Mouse (Mus musculus) Patski (cell line): ENCODE measurements around the gene Rnf144b. TPM values are rescaled to one million over a fixed set of nuclear protein-coding genes. Genes with fewer than 3 reads are reported as not detected.
A peak's percentile ranks its signal among the peaks of the same experiment; 100 is the strongest.

Experiments used
- ATAC-seq: fragments of 100-300 bp; one replicate; pipeline ENCODE4 v1.8.0; 2021
- CTCF ChIA-PET: fragments of 350-600 bp; sonication (Branson Sonifier 250); formaldehyde crosslinking; loops from one replicate; lab custom pipeline; 2022; ENCODE audit warnings: inconsistent platforms; lab: Charles Lee
- POLR2A ChIA-PET: fragments of 350-600 bp; sonication (Branson Sonifier 250); formaldehyde crosslinking; loops from one replicate; lab custom pipeline; 2022; ENCODE audit warnings: antibody characterized with exemption, inconsistent platforms; lab: Charles Lee
- DNase-seq: peaks from one replicate; pipeline ENCODE4 v3.0.0-alpha.2; 2011; ENCODE audit warnings: low read depth, low spot score
- H3K27me3 ChIP-seq: fragments of 371-371 bp; one replicate; pipeline ENCODE4 v1.5.1; 2021
- CTCF ChIP-seq: fragments of 100-300 bp; IDR thresholded peaks from one replicate; pipeline ENCODE4 v1.5.1; 2021
- in situ Hi-C: fragments of 300-500 bp; cut with MboI; formaldehyde crosslinking; loops from 3 replicates; pipeline ENCODE4 v1.11.1; 2018; ENCODE audit warnings: low pct_unique_long_range_greater_than_20kb, mixed read lengths
- polyA plus RNA-seq: library from polyadenylated mRNA; unstranded; gene quantifications from one replicate; pipeline ENCODE4 v1.2.3, GENCODE M21; 2021

The Rnf144b gene
- polyA plus RNA-seq, 1 experiment from 2014 or later, result 4.1 TPM

GRCm38 (mm10) chr13:47217107-47217571 lies 94.7 kb downstream of the Rnf144b start:
- CTCF ChIA-PET, result interaction anchor here (1.0 to 1.1 kb wide), 2 partner anchors 20 to 63 kb away, joined by 3 to 4 read pairs; no protein-coding TSS in a partner anchor
- no peak for TF ChIP-seq CTCF
- in situ Hi-C loops, result loop anchor here (5.0 kb wide), 1 partner anchor 50 kb away; no protein-coding TSS in a partner anchor
- POLR2A ChIA-PET, result no interaction called here
- ATAC-seq (peak; percentile 92), DNase-seq (peak; percentile 91)
- no peaks in the 10 kb centered on the region for H3K27me3 ChIP-seq

- ChIA-PET POLR2A (no interaction called here), CTCF (interaction anchor here (1.0 kb wide), 1 partner anchor 23 kb away, joined by 3 read pairs; no protein-coding TSS in a partner anchor)
- DNase-seq (no peak), ATAC-seq (no peak)
- TF ChIP-seq CTCF, result no peak
- no peaks in the 10 kb centered on the region for H3K27me3 ChIP-seq
- in situ Hi-C loops, result loop anchor here (5.0 kb wide), 1 partner anchor 51 kb away; no protein-coding TSS in a partner anchor
Measured at GRCm38 (mm10) chr13:47218351-47218750, 95.9 kb downstream of the Rnf144b start.

GRCm38 (mm10) chr13:47220426-47220825 lies 98.0 kb downstream of the Rnf144b start:
- ATAC-seq (no peak), DNase-seq (no peak)
- POLR2A ChIA-PET, result no interaction called here
- in situ Hi-C loops, result no loop called here
- no peak for TF ChIP-seq CTCF
- H3K27me3 ChIP-seq, result no peaks in the 10 kb centered on the region
- CTCF ChIA-PET, result interaction anchor here (0.9 to 1.2 kb wide), 2 partner anchors 12 to 63 kb away, joined by 3 read pairs; no protein-coding TSS in a partner anchor

- DNase-seq (no peak), ATAC-seq (no peak)
- no peak for TF ChIP-seq CTCF
- in situ Hi-C loops, result no loop called here
- CTCF ChIA-PET, result no interaction called here
- H3K27me3 ChIP-seq, result no peaks in the 10 kb centered on the region
- POLR2A ChIA-PET, result no interaction called here
Measured at GRCm38 (mm10) chr13:47223576-47224538, 101.4 kb downstream of the Rnf144b start.

GRCm38 (mm10) chr13:47224648-47225323 lies 102.3 kb downstream of the Rnf144b start:
- no peak for DNase-seq
- ChIA-PET CTCF (no interaction called here), POLR2A (no interaction called here)
- peak; percentile 51 for ATAC-seq
- no peak for TF ChIP-seq CTCF
- H3K27me3 ChIP-seq, result no peaks in the 10 kb centered on the region
- in situ Hi-C loops, result no loop called here

- DNase-seq, result no peak
- ChIA-PET CTCF (no interaction called here), POLR2A (no interaction called here)
- H3K27me3 ChIP-seq, result no peaks in the 10 kb centered on the region
- TF ChIP-seq CTCF, result no peak
- no peak for ATAC-seq
- in situ Hi-C loops, result no loop called here
Measured at GRCm38 (mm10) chr13:47225324-47225697, 102.9 kb downstream of the Rnf144b start.

- ATAC-seq (no peak), DNase-seq (no peak)
- TF ChIP-seq CTCF, result no peak
- in situ Hi-C loops, result no loop called here
- H3K27me3 ChIP-seq, result no peaks in the 10 kb centered on the region
- CTCF ChIA-PET, result no interaction called here
- POLR2A ChIA-PET, result no interaction called here
Measured at GRCm38 (mm10) chr13:47225802-47226201, 103.3 kb downstream of the Rnf144b start.

GRCm38 (mm10) chr13:47226521-47226920 lies 104.1 kb downstream of the Rnf144b start:
- no peaks in the 10 kb centered on the region for H3K27me3 ChIP-seq
- CTCF ChIA-PET, result no interaction called here
- peak; percentile 35 for TF ChIP-seq CTCF
- in situ Hi-C loops, result no loop called here
- POLR2A ChIA-PET, result no interaction called here
- no peak for ATAC-seq
- no peak for DNase-seq

- in situ Hi-C loops, result no loop called here
- no peak for ATAC-seq
- POLR2A ChIA-PET, result no interaction called here
- no peak for TF ChIP-seq CTCF
- no peaks in the 10 kb centered on the region for H3K27me3 ChIP-seq
- DNase-seq, result no peak
- CTCF ChIA-PET, result no interaction called here
Measured at GRCm38 (mm10) chr13:47228201-47228600, 105.7 kb downstream of the Rnf144b start.

GRCm38 (mm10) chr13:47228626-47229190 lies 106.3 kb downstream of the Rnf144b start:
- ChIA-PET CTCF (no interaction called here), POLR2A (no interaction called here)
- DNase-seq, result no peak
- in situ Hi-C loops, result no loop called here
- no peaks in the 10 kb centered on the region for H3K27me3 ChIP-seq
- TF ChIP-seq CTCF, result no peak
- no peak for ATAC-seq
